Mouse (Mus musculus) megakaryocyte, embryonic 14.5 days (primary cell): Measurements from ENCODE around the gene Nxt2. TPM values are rescaled to one million over a fixed set of nuclear protein-coding genes. Genes with fewer than 3 reads are reported as not detected.

Experiments
- H3K27me3 ChIP-seq: replicated peaks from 2 replicates; pipeline ENCODE3; 2012; ENCODE audit warnings: inconsistent platforms
- H3K36me3 ChIP-seq: replicated peaks from 2 replicates; pipeline ENCODE3; 2012; ENCODE audit warnings: low read length, inconsistent platforms, mixed read lengths
- H3K4me1 ChIP-seq: 2 replicates; pipeline ENCODE4 v1.6.1; 2012; ENCODE audit warnings: inconsistent platforms
- H3K4me3 ChIP-seq: replicated peaks from 2 replicates; pipeline ENCODE3; 2012; ENCODE audit warnings: moderate library complexity, mild to moderate bottlenecking, inconsistent platforms
- H3K9me3 ChIP-seq: 2 replicates; pipeline ENCODE4 v1.6.1; 2012; ENCODE audit warnings: inconsistent platforms
- FLI1 ChIP-seq: IDR thresholded peaks from 2 replicates; pipeline ENCODE4 v1.6.1; 2012; ENCODE audit warnings: low read length, inconsistent platforms, mixed read lengths
- GATA1 ChIP-seq: IDR thresholded peaks from 3 replicates; pipeline ENCODE4 v1.6.1; 2012; ENCODE audit warnings: mixed read lengths, low read length, inconsistent platforms, borderline replicate concordance
- polyA plus RNA-seq: library from polyadenylated mRNA; stranded (reverse); fragments of >175 nt; gene quantifications from 2 replicates; pipeline ENCODE4 v1.2.3, GENCODE M21; 2012; ENCODE audit warnings: low replicate concordance; ENCODE audit not compliant: insufficient read depth

Nxt2 gene
- not detected in 2 replicates for polyA plus RNA-seq

- TF ChIP-seq FLI1 = no peak
- no peak for TF ChIP-seq GATA1
- Histone ChIP-seq H3K9me3 (no peaks in the 10 kb centered on the region), H3K36me3 (no peaks in the 10 kb centered on the region), H3K4me3 (peak within 1 kb of the TSS; percentile 91), H3K27me3 (no peaks in the 10 kb centered on the region), H3K4me1 (no peaks in the 10 kb centered on the region)
Observed at GRCm38 (mm10) chrX:142226542-142226941, at the start of gene Nxt2. Gene Nxt2, plus strand, starts transcription at chrX:142226770.

GRCm38 (mm10) chrX:142176981-142177380 lies 49.6 kb upstream of the Nxt2 start:
- Histone ChIP-seq H3K4me3 (no peak overlapping the region), H3K36me3 (no peaks in the 10 kb centered on the region), H3K9me3 (no peaks in the 10 kb centered on the region), H3K4me1 (no peaks in the 10 kb centered on the region), H3K27me3 (peaks cover 7% of the 10 kb centered on the region)
- TF ChIP-seq FLI1 = no peak
- no peak for TF ChIP-seq GATA1

GRCm38 (mm10) chrX:142182026-142182425 lies 44.5 kb upstream of the Nxt2 start:
- H3K9me3 ChIP-seq = no peaks in the 10 kb centered on the region
- H3K36me3 ChIP-seq = no peaks in the 10 kb centered on the region
- peaks cover 7% of the 10 kb centered on the region for H3K27me3 ChIP-seq
- no peak overlapping the region for H3K4me3 ChIP-seq
- no peaks in the 10 kb centered on the region for H3K4me1 ChIP-seq
- no peak for TF ChIP-seq FLI1
- TF ChIP-seq GATA1 = no peak

- no peak for TF ChIP-seq GATA1
- TF ChIP-seq FLI1 = no peak
- Histone ChIP-seq H3K27me3 (peaks cover 7% of the 10 kb centered on the region), H3K36me3 (no peaks in the 10 kb centered on the region), H3K9me3 (no peaks in the 10 kb centered on the region), H3K4me3 (no peak overlapping the region), H3K4me1 (0 out of 2 replicates have a peak, but pooled peaks cover 4% of the 10 kb centered on the region)
Observed at GRCm38 (mm10) chrX:142189023-142189703, 37.4 kb upstream of the Nxt2 start.

- TF ChIP-seq FLI1 (no peak), GATA1 (no peak)
- H3K4me1 ChIP-seq = 0 out of 2 replicates have a peak, but pooled peaks cover 4% of the 10 kb centered on the region
- no peak overlapping the region for H3K4me3 ChIP-seq
- no peaks in the 10 kb centered on the region for H3K36me3 ChIP-seq
- H3K27me3 ChIP-seq = peaks cover 12% of the 10 kb centered on the region
- no peaks in the 10 kb centered on the region for H3K9me3 ChIP-seq
Observed at GRCm38 (mm10) chrX:142190355-142190754, 36.2 kb upstream of the Nxt2 start.

GRCm38 (mm10) chrX:142194420-142194819 lies 32.1 kb upstream of the Nxt2 start:
- TF ChIP-seq FLI1 (no peak), GATA1 (no peak)
- Histone ChIP-seq H3K36me3 (no peaks in the 10 kb centered on the region), H3K4me1 (0 out of 2 replicates have a peak, but pooled peaks cover 4% of the 10 kb centered on the region), H3K27me3 (peaks cover 25% of the 10 kb centered on the region), H3K4me3 (no peak overlapping the region), H3K9me3 (no peaks in the 10 kb centered on the region)

GRCm38 (mm10) chrX:142195551-142195950 lies 31.0 kb upstream of the Nxt2 start:
- Histone ChIP-seq H3K4me3 (no peak overlapping the region), H3K27me3 (peaks cover 19% of the 10 kb centered on the region), H3K36me3 (no peaks in the 10 kb centered on the region), H3K4me1 (no peaks in the 10 kb centered on the region), H3K9me3 (no peaks in the 10 kb centered on the region)
- no peak for TF ChIP-seq FLI1
- no peak for TF ChIP-seq GATA1

GRCm38 (mm10) chrX:142196831-142197230 lies 29.7 kb upstream of the Nxt2 start, which contains the start of gene Gucy2f:
Gene Gucy2f, minus strand, starts transcription at chrX:142196931.
- no peaks in the 10 kb centered on the region for H3K36me3 ChIP-seq

GRCm38 (mm10) chrX:142200295-142200694 lies 26.3 kb upstream of the Nxt2 start:
- no peak overlapping the region for H3K4me3 ChIP-seq
- no peaks in the 10 kb centered on the region for H3K9me3 ChIP-seq
- TF ChIP-seq GATA1 = no peak
- no peak for TF ChIP-seq FLI1
- H3K4me1 ChIP-seq = no peaks in the 10 kb centered on the region
- H3K36me3 ChIP-seq = no peaks in the 10 kb centered on the region
- H3K27me3 ChIP-seq = peaks cover 15% of the 10 kb centered on the region

More at GRCm38 (mm10) chrX:142196831-142197230, 29.7 kb upstream of the Nxt2 start, which contains the start of gene Gucy2f:
- Histone ChIP-seq H3K4me1 (no peaks in the 10 kb centered on the region), H3K4me3 (no peak within 1 kb of the TSS), H3K9me3 (no peaks in the 10 kb centered on the region), H3K27me3 (peaks cover 19% of the 10 kb centered on the region)
- TF ChIP-seq FLI1 (no peak), GATA1 (no peak)

- TF ChIP-seq FLI1 (no peak), GATA1 (no peak)
- Histone ChIP-seq H3K36me3 (no peaks in the 10 kb centered on the region), H3K27me3 (no peaks in the 10 kb centered on the region), H3K4me1 (no peaks in the 10 kb centered on the region), H3K9me3 (no peaks in the 10 kb centered on the region), H3K4me3 (peak overlapping the region; percentile 91)
Observed at GRCm38 (mm10) chrX:142227398-142228054, 956 bp downstream of the Nxt2 start.
